Mouse (Mus musculus) MEL (cell line): ENCODE measurements around the gene Hmbs. TPM values are rescaled to one million over a fixed set of nuclear protein-coding genes. Genes with fewer than 3 reads are reported as not detected.

ENCODE experiments used
- DNase-seq: peaks from one replicate; pipeline ENCODE4 v3.0.0; 2011; ENCODE audit warnings: low read depth, low spot score
- H3K27ac ChIP-seq: 2 replicates; pipeline ENCODE4 v1.5.1; 2012; ENCODE audit warnings: low read depth, mild to moderate bottlenecking, control low read depth, low read length, moderate library complexity; ENCODE audit not compliant: control insufficient read depth
- H3K27me3 ChIP-seq, 2 experiments: fragments of 150-350 bp in 1 of 2; sonication (generic) in 1 of 2; 2 replicates each; pipeline ENCODE4 v1.6.1; 2012; ENCODE audit warnings: low read length in 2 of 2, mild to moderate bottlenecking in 2 of 2, improper control_type of control experiment in 1 of 2, moderate library complexity in 1 of 2; ENCODE audit not compliant: insufficient read depth in 2 of 2, control insufficient read depth in 1 of 2
- H3K36me3 ChIP-seq, 2 experiments: 2 replicates each; pipeline ENCODE4 v1.6.1; 2012 to 2014; ENCODE audit warnings: low read length in 2 of 2, improper control_type of control experiment in 1 of 2, inconsistent platforms in 1 of 2, mild to moderate bottlenecking in 1 of 2; ENCODE audit not compliant: insufficient read depth in 2 of 2, control insufficient read depth in 1 of 2
- H3K4me1 ChIP-seq, 2 experiments: fragments of 150-350 bp in 1 of 2; sonication (generic) in 1 of 2; 2 replicates each; pipeline ENCODE4 v1.6.1; 2012; ENCODE audit warnings: low read length in 2 of 2, improper control_type of control experiment in 1 of 2, mild to moderate bottlenecking in 1 of 2; ENCODE audit not compliant: insufficient read depth in 2 of 2, control insufficient read depth in 1 of 2
- H3K4me3 ChIP-seq, 2 experiments: fragments of 150-350 bp in 1 of 2; sonication (generic) in 1 of 2; 2 replicates each; pipeline ENCODE4 v1.5.1; 2012; ENCODE audit warnings: low read depth in 2 of 2, low read length in 2 of 2, mild to moderate bottlenecking in 2 of 2, moderate library complexity in 2 of 2, control low read depth in 1 of 2, improper control_type of control experiment in 1 of 2; ENCODE audit not compliant: control insufficient read depth in 1 of 2, insufficient read depth in 1 of 2
- H3K79me2 ChIP-seq: 2 replicates; pipeline ENCODE4 v1.6.1; 2012; ENCODE audit warnings: mild to moderate bottlenecking, low read length, moderate library complexity; ENCODE audit not compliant: control insufficient read depth, poor library complexity, insufficient read depth
- H3K9ac ChIP-seq: 2 replicates; pipeline ENCODE4 v1.6.1; 2012; ENCODE audit warnings: low read depth, mild to moderate bottlenecking, control low read depth, low read length, moderate library complexity; ENCODE audit not compliant: control insufficient read depth, poor library complexity, severe bottlenecking
- H3K9me3 ChIP-seq: fragments of 150-350 bp; sonication (generic); replicated peaks from 2 replicates; pipeline ENCODE4 v1.6.1; 2012; ENCODE audit warnings: mild to moderate bottlenecking, low read length, improper control_type of control experiment, moderate library complexity; ENCODE audit not compliant: insufficient read depth
- BHLHE40 ChIP-seq: IDR thresholded peaks from 2 replicates; pipeline ENCODE4 v1.6.1; 2012; ENCODE audit warnings: low read depth, mild to moderate bottlenecking, inconsistent platforms, low read length, improper control_type of control experiment, borderline replicate concordance
- CTCF ChIP-seq, 3 experiments: IDR thresholded peaks in 2 of 3; conservative IDR thresholded peaks in 1 of 3; 2 replicates each; pipeline ENCODE4 v1.5.1; 2011 to 2012; ENCODE audit warnings: low read length in 3 of 3, low read depth in 2 of 3, mild to moderate bottlenecking in 2 of 3, improper control_type of control experiment in 1 of 3, inconsistent platforms in 1 of 3, mixed read lengths in 1 of 3, moderate library complexity in 1 of 3; ENCODE audit not compliant: control insufficient read depth in 1 of 3, insufficient read depth in 1 of 3, poor library complexity in 1 of 3, severe bottlenecking in 1 of 3
- E2F4 ChIP-seq: IDR thresholded peaks from 2 replicates; pipeline ENCODE4 v1.6.1; 2011; ENCODE audit warnings: low read depth, low read length, improper control_type of control experiment, borderline replicate concordance
- ELF1 ChIP-seq: IDR thresholded peaks from 2 replicates; pipeline ENCODE4 v1.6.1; 2014; ENCODE audit warnings: low read depth, mild to moderate bottlenecking, inconsistent platforms, low read length, improper control_type of control experiment, moderate library complexity
- ETS1 ChIP-seq: IDR thresholded peaks from 2 replicates; pipeline ENCODE4 v1.6.1; 2012; ENCODE audit warnings: low read depth, mild to moderate bottlenecking, inconsistent platforms, low read length, improper control_type of control experiment, moderate library complexity
- GABPA ChIP-seq: IDR thresholded peaks from 2 replicates; pipeline ENCODE4 v1.6.1; 2012; ENCODE audit warnings: low read depth, mild to moderate bottlenecking, inconsistent platforms, low read length, improper control_type of control experiment, moderate library complexity
- MAX ChIP-seq: IDR thresholded peaks from 2 replicates; pipeline ENCODE4 v1.6.1; 2011; ENCODE audit warnings: low read length, improper control_type of control experiment
- MEF2A ChIP-seq: IDR thresholded peaks from 2 replicates; pipeline ENCODE4 v1.6.1; 2014; ENCODE audit warnings: low read depth, mild to moderate bottlenecking, inconsistent platforms, low read length, improper control_type of control experiment; ENCODE audit not compliant: poor library complexity, insufficient replicate concordance, severe bottlenecking; ENCODE audit errors: extremely low read depth
- MYC ChIP-seq: IDR thresholded peaks from 2 replicates; pipeline ENCODE4 v1.6.1; 2011; ENCODE audit warnings: low read depth, mild to moderate bottlenecking, low read length, improper control_type of control experiment, moderate library complexity
- NRF1 ChIP-seq: IDR thresholded peaks from 2 replicates; pipeline ENCODE4 v1.6.1; 2014; ENCODE audit warnings: low read depth, mild to moderate bottlenecking, inconsistent platforms, low read length, improper control_type of control experiment, moderate library complexity; ENCODE audit not compliant: poor library complexity, insufficient read depth, severe bottlenecking
- POLR2A ChIP-seq, 2 experiments: IDR thresholded peaks; 2 replicates each; pipeline ENCODE4 v1.6.1; 2011 to 2012; ENCODE audit warnings: low read length in 2 of 2, mild to moderate bottlenecking in 2 of 2, control low read depth in 1 of 2, improper control_type of control experiment in 1 of 2, low read depth in 1 of 2, moderate library complexity in 1 of 2; ENCODE audit not compliant: control insufficient read depth in 1 of 2, insufficient read depth in 1 of 2, poor library complexity in 1 of 2
- POLR2AphosphoS2 ChIP-seq: IDR thresholded peaks from 2 replicates; pipeline ENCODE4 v1.6.1; 2011; ENCODE audit warnings: low read length, improper control_type of control experiment
- RAD21 ChIP-seq: IDR thresholded peaks from 2 replicates; pipeline ENCODE4 v1.6.1; 2011; ENCODE audit warnings: mild to moderate bottlenecking, low read depth, low read length, improper control_type of control experiment
- SMC3 ChIP-seq: IDR thresholded peaks from 2 replicates; pipeline ENCODE4 v1.6.1; 2011; ENCODE audit warnings: low read depth, low read length, improper control_type of control experiment
- TAL1 ChIP-seq: IDR thresholded peaks from 2 replicates; pipeline ENCODE4 v1.6.1; 2012; ENCODE audit warnings: mild to moderate bottlenecking, inconsistent platforms, low read length, moderate library complexity, mixed read lengths
- TBP ChIP-seq: IDR thresholded peaks from 2 replicates; pipeline ENCODE4 v1.8.0; 2011; ENCODE audit warnings: low read depth, low read length, improper control_type of control experiment
- UBTF ChIP-seq: IDR thresholded peaks from 2 replicates; pipeline ENCODE4 v1.6.1; 2012; ENCODE audit warnings: low read depth, mild to moderate bottlenecking, inconsistent platforms, low read length, improper control_type of control experiment, moderate library complexity, borderline replicate concordance; ENCODE audit not compliant: insufficient read depth
- USF1 ChIP-seq: IDR thresholded peaks from 2 replicates; pipeline ENCODE4 v1.6.1; 2014; ENCODE audit warnings: low read depth, mild to moderate bottlenecking, inconsistent platforms, low read length, improper control_type of control experiment, moderate library complexity
- ZC3H11A ChIP-seq: IDR thresholded peaks from 2 replicates; pipeline ENCODE4 v1.6.1; 2012; ENCODE audit warnings: low read depth, mild to moderate bottlenecking, inconsistent platforms, low read length, improper control_type of control experiment
- ZKSCAN1 ChIP-seq: IDR thresholded peaks from 2 replicates; pipeline ENCODE4 v1.6.1; 2012; ENCODE audit warnings: low read depth, mild to moderate bottlenecking, inconsistent platforms, low read length, improper control_type of control experiment, moderate library complexity
- ZMIZ1 ChIP-seq: IDR thresholded peaks from 2 replicates; pipeline ENCODE4 v1.6.1; 2012; ENCODE audit warnings: low read depth, mild to moderate bottlenecking, inconsistent platforms, low read length, improper control_type of control experiment, moderate library complexity
- polyA plus RNA-seq, 2 experiments: library from polyadenylated mRNA; stranded (reverse) in 1 of 2; unstranded in 1 of 2; fragments of >175 nt in 1 of 2; fragments of >200 nt in 1 of 2; gene quantifications; 2 replicates each; pipeline versions ENCODE4 v1.2.1 to v1.2.4; 2012; ENCODE audit warnings: low replicate concordance in 2 of 2, low read depth in 1 of 2; ENCODE audit not compliant: insufficient read length in 2 of 2, insufficient read depth in 1 of 2, missing spikeins in 1 of 2
- total RNA-seq: library from RNA; depleted of rRNA; stranded (reverse); fragments of 300-350 nt; gene quantifications from 2 replicates; pipeline ENCODE4 v1.2.3, GENCODE M21; 2012

Gene Hmbs
- total and polyA plus RNA-seq, 3 experiments = 138 to 145 TPM; not detected in 1

DNA sequence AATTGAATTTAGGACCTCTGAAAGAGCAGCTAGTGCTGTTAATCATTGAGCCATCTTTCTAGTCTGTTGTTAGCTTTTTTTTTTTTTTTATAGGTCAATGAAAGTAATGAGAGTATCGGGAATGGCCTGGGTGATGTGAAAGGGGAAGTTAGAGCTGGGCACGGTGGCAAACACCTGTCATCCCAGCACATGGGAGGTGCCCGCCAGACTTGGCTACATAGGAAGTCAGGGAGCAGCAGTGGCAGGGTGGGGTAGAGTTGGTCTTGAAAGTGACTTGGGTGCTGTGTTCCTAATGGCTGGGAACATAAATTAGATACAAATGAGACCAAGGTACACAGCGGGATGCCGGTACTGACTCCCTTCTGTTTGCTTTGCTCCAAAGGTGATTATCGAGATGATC is 13.3 kb downstream of the Hmbs start:
- Histone ChIP-seq H3K9ac (no peak overlapping the region), H3K9me3 (no peaks in the 10 kb centered on the region), H3K79me2 (peaks cover 23% of the 10 kb centered on the region), H3K27ac (no peak overlapping the region)
- TF ChIP-seq BHLHE40 (no peak), ELF1 (no peak), GABPA (no peak), CTCF (IDR thresholded peaks at IDR 0.05 in 2 of 3, conservative IDR thresholded peaks at IDR 0.05 in 1 of 3; ENCODE audit: control insufficient read depth in 1 of 3, insufficient read depth in 1 of 3, low read depth in 2 of 3, low read length in 3 of 3, poor library complexity in 1 of 3, severe bottlenecking in 1 of 3) (no peak), TBP (no peak), SMC3 (no peak), NRF1 (no peak), ZC3H11A (no peak), UBTF (no peak), TAL1 (no peak), POLR2AphosphoS2 (no peak), USF1 (no peak), MEF2A (no peak), E2F4 (no peak), RAD21 (no peak), MAX (no peak), ZMIZ1 (no peak)
- TF ChIP-seq, all 39 proteins: peak for 0
- peaks cover 0 to 6% of the 10 kb centered on the region in 2 experiments; a peak in 2 of 4 replicates for H3K4me1 ChIP-seq
- no peaks in the 10 kb centered on the region; a peak in 2 of 4 replicates for H3K36me3 ChIP-seq
- no peak for DNase-seq
- H3K27me3 ChIP-seq = no peaks in the 10 kb centered on the region
- H3K4me3 ChIP-seq = no peak overlapping the region

- Histone ChIP-seq H3K4me1 (peaks cover 2 to 9% of the 10 kb centered on the region in 2 experiments; a peak in 3 of 4 replicates), H3K27me3 (no peaks in the 10 kb centered on the region), H3K36me3 (peaks cover 0 to 3% of the 10 kb centered on the region in 2 experiments; a peak in 1 of 4 replicates), H3K9me3 (no peaks in the 10 kb centered on the region), H3K9ac (no peak overlapping the region), H3K79me2 (peaks cover 11% of the 10 kb centered on the region; the same call in 1 of the 2 replicates), H3K27ac (no peak overlapping the region), H3K4me3 (no peak overlapping the region)
- TF ChIP-seq ETS1 (no peak), SMC3 (no peak), MYC (no peak), GABPA (no peak), ZKSCAN1 (no peak), MEF2A (no peak), POLR2A (IDR thresholded peaks at IDR 0.05; ENCODE audit: control insufficient read depth in 1 of 2, insufficient read depth in 1 of 2, low read depth in 1 of 2, low read length in 2 of 2, poor library complexity in 1 of 2) (no peak), E2F4 (no peak), ELF1 (no peak)
- DNase-seq = no peak
These were observed 16.1 kb downstream of the Hmbs start for GRCm38 (mm10) chr9:44327926-44328325.
